Mouse (Mus musculus): Measurements from ENCODE around the gene Gm17018. TPM values are rescaled to one million over a fixed set of nuclear protein-coding genes. Genes with fewer than 3 reads are reported as not detected.

The Gm17018 gene
- polyA plus RNA-seq, 1 experiment from 2014 or later, result 35.0 TPM

DNA sequence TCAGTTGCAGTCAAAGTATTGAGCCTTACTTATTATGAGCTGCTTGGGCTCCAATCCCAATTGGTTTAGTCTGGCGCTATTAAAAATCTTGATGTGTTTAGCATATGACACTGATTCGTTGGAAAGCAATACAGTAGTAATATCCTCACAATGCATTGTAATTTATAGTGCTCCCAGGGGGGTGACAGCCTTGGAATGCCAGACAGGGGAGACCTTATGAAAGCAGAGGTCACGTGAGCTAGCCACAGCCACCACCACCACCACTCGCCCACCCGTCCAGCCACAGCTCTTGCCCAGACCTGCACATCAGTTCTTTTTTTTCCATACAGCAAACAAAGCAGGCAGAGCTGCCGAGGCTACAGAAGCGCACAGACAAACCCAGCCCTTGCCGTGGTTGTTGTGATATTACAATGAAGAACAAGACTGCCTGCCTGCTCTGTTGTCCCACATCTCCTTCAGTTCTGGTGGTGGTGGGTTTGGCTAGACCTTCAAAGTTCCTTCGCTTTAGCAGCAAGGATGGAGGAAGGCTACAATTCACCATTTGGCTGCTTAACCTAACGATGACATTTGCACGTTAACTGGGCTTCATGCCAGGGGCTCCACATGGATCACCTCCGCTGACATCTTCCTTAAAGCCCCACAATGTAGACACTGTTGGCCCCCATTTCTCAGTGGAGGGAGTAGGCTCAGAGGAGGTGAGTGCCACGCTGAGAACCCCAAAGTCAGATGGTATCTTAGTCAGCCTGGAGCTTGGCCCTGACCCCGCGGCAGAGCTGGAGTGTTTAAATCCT lies 5.7 kb downstream of the Gm17018 start:
- Histone ChIP-seq H3K36me3 (0 out of 2 replicates have a peak, but pooled peaks cover 8% of the 10 kb centered on the region), H3K27me3 (ENCODE audit: insufficient read depth, poor library complexity, severe bottlenecking) (peaks cover 14% of the 10 kb centered on the region; the same call in 1 of the 2 replicates), H3K27ac (no peak overlapping the region), H3K4me3 (no peak overlapping the region), H3K4me1 (peaks cover 17% of the 10 kb centered on the region), H3K9me3 (no peaks in the 10 kb centered on the region)
- DNase-seq (ENCODE audit: low spot score), result no peak
- WGBS, result 66% methylated on average over 15 of the region's 15 CpGs

- H3K27ac ChIP-seq, result peak overlapping the region; percentile 42; the same call in 1 of the 2 replicates
- peaks cover 17% of the 10 kb centered on the region for H3K4me1 ChIP-seq
- H3K4me3 ChIP-seq, result no peak overlapping the region
- WGBS, result 33% methylated on average over 14 of the region's 14 CpGs
- H3K27me3 ChIP-seq (ENCODE audit: insufficient read depth, poor library complexity, severe bottlenecking), result peaks cover 18% of the 10 kb centered on the region; the same call in 1 of the 2 replicates
- no peaks in the 10 kb centered on the region for H3K9me3 ChIP-seq
- H3K36me3 ChIP-seq, result peaks cover 14% of the 10 kb centered on the region
- no peak for DNase-seq (ENCODE audit: low spot score)
Measured at GRCm38 (mm10) chr19:45567367-45567766, 7.0 kb downstream of the Gm17018 start.

DNA sequence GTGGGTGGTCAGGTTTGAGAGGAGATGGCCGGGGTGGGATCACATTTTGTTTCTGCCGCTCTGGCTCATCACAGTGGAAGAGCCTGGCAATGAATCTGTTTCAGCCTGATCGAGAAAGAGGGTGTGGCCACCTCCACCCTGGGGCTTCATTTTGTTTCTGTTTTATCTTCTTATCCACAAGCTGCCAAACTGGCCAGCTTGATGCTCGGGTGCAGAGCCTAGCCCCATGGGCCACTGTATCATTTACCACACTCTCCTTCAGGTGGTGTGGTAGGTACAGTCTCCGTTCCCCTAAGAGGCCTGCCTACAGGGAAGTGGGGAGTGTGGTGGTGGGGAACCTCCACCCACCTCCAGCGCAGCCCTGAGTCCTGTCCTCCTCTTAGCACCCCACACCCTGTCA lies 12.6 kb downstream of the Gm17018 start:
- Histone ChIP-seq H3K36me3 (peaks cover 31% of the 10 kb centered on the region), H3K27me3 (ENCODE audit: insufficient read depth, poor library complexity, severe bottlenecking) (peaks cover 31% of the 10 kb centered on the region), H3K4me1 (peaks cover 51% of the 10 kb centered on the region), H3K9me3 (no peaks in the 10 kb centered on the region), H3K4me3 (no peak overlapping the region), H3K27ac (no peak overlapping the region; the same call in 1 of the 2 replicates)
- WGBS, result 73% methylated on average over 6 of the region's 6 CpGs
- no peak for DNase-seq (ENCODE audit: low spot score)

DNA sequence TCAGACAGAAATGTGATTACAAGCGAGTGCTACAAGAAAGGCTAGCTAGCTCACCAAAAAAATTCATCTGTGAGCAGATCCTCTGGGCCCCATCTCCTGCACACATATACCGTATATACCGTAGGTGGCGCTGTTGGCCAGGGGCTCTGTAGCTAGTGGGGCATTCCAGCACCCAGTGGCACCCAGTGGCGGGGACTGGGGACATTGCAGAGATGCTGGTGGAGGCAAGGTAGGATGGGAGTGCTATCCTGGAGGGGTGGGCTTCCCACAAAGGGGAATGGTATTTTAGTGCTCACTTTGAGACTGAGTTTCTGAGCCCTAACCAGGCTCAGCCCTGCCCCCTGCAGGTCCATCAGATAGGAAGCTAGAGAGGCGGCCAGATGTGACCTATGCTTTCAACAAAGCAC lies 13.4 kb downstream of the Gm17018 start:
- Histone ChIP-seq H3K4me3 (no peak overlapping the region), H3K27me3 (ENCODE audit: insufficient read depth, poor library complexity, severe bottlenecking) (peaks cover 38% of the 10 kb centered on the region), H3K4me1 (peaks cover 58% of the 10 kb centered on the region), H3K36me3 (peaks cover 39% of the 10 kb centered on the region), H3K9me3 (no peaks in the 10 kb centered on the region), H3K27ac (no peak overlapping the region)
- DNase-seq (ENCODE audit: low spot score), result peak; percentile 89
- 13% methylated on average over 6 of the region's 6 CpGs for WGBS

- no peaks in the 10 kb centered on the region for H3K9me3 ChIP-seq
- no peak for DNase-seq (ENCODE audit: low spot score)
- 56% methylated on average over 7 of the region's 7 CpGs for WGBS
- H3K36me3 ChIP-seq, result peaks cover 43% of the 10 kb centered on the region
- H3K27ac ChIP-seq, result no peak overlapping the region; the same call in 1 of the 2 replicates
- H3K4me1 ChIP-seq, result peaks cover 63% of the 10 kb centered on the region
- peaks cover 36% of the 10 kb centered on the region for H3K27me3 ChIP-seq (ENCODE audit: insufficient read depth, poor library complexity, severe bottlenecking)
- H3K4me3 ChIP-seq, result no peak overlapping the region
Measured at GRCm38 (mm10) chr19:45574339-45574898, 14.0 kb downstream of the Gm17018 start.

- Histone ChIP-seq H3K27me3 (ENCODE audit: insufficient read depth, poor library complexity, severe bottlenecking) (peaks cover 34% of the 10 kb centered on the region; the same call in 1 of the 2 replicates), H3K4me3 (peak overlapping the region; percentile 20; the same call in 1 of the 2 replicates), H3K27ac (peak overlapping the region; percentile 75), H3K36me3 (peaks cover 42% of the 10 kb centered on the region), H3K4me1 (peaks cover 70% of the 10 kb centered on the region), H3K9me3 (no peaks in the 10 kb centered on the region)
- DNase-seq (ENCODE audit: low spot score), result no peak
- 36% methylated on average over 19 of the region's 19 CpGs for WGBS
Measured at GRCm38 (mm10) chr19:45574941-45575631, 14.7 kb downstream of the Gm17018 start.

DNA sequence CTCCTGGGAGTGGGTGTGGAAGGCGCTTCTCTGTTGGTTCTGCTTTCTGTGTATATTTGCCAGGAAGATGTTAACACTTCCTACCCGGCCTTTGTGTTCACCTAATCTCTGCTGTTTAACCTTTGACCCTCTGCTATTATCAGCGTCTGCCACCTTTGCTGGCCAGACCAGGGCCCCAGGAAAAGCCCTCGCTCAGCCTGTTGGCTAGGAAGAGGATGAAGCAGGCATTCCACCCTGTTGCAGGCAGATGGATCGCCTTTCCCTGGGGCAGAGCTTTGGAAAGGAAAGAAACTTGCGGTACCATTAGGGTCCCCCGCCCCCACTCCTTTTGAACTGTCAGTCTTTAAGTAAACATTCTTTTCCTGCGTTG lies 15.2 kb downstream of the Gm17018 start:
- peak; percentile 87 for DNase-seq (ENCODE audit: low spot score)
- peaks cover 34% of the 10 kb centered on the region; the same call in 1 of the 2 replicates for H3K27me3 ChIP-seq (ENCODE audit: insufficient read depth, poor library complexity, severe bottlenecking)
- WGBS, result 3% methylated on average over 8 of the region's 8 CpGs
- H3K36me3 ChIP-seq, result peaks cover 45% of the 10 kb centered on the region
- H3K9me3 ChIP-seq, result no peaks in the 10 kb centered on the region
- peak overlapping the region; percentile 20 for H3K4me3 ChIP-seq
- peaks cover 75% of the 10 kb centered on the region for H3K4me1 ChIP-seq
- H3K27ac ChIP-seq, result peak overlapping the region; percentile 75

- no peaks in the 10 kb centered on the region for H3K9me3 ChIP-seq
- peaks cover 49% of the 10 kb centered on the region for H3K36me3 ChIP-seq
- WGBS, result 67% methylated on average over 14 of the region's 14 CpGs
- 0 out of 2 replicates have a peak overlapping the region, but pooled peaks have one; percentile 8 for H3K27ac ChIP-seq
- peaks cover 85% of the 10 kb centered on the region for H3K4me1 ChIP-seq
- H3K4me3 ChIP-seq, result no peak overlapping the region
- peaks cover 31% of the 10 kb centered on the region; the same call in 1 of the 2 replicates for H3K27me3 ChIP-seq (ENCODE audit: insufficient read depth, poor library complexity, severe bottlenecking)
- DNase-seq (ENCODE audit: low spot score), result no peak
Measured at GRCm38 (mm10) chr19:45577141-45577750, 16.8 kb downstream of the Gm17018 start.

GRCm38 (mm10) chr19:45578976-45579375 lies 18.6 kb downstream of the Gm17018 start:
- Histone ChIP-seq H3K36me3 (peaks cover 40% of the 10 kb centered on the region), H3K9me3 (no peaks in the 10 kb centered on the region), H3K27ac (no peak overlapping the region), H3K4me3 (no peak overlapping the region), H3K4me1 (peaks cover 81% of the 10 kb centered on the region), H3K27me3 (ENCODE audit: insufficient read depth, poor library complexity, severe bottlenecking) (0 out of 2 replicates have a peak, but pooled peaks cover 21% of the 10 kb centered on the region)
- DNase-seq (ENCODE audit: low spot score), result no peak
- whole genome bisulfite sequencing, result 83% methylated on average over 12 of the region's 12 CpGs

DNA sequence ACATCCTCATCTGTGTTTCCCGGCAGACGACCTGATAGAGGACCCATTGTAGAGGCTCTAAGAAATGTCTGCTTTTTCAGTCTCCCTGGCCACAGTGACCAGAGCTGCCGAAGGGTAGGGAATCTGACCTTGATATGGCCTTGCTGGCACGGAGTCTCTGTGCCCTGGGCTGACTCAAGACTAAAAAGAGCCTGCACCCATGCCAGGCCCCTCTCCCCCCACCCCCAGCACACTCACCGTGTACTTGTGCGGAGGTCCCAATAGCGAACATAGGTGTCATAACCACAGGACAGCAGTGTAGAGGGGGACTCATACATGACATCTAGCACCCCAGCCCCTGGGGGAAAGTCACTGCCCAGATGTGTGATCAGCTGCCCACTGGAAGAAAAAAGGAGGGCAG lies 19.0 kb downstream of the Gm17018 start:
- H3K27me3 ChIP-seq (ENCODE audit: insufficient read depth, poor library complexity, severe bottlenecking), result 0 out of 2 replicates have a peak, but pooled peaks cover 21% of the 10 kb centered on the region
- H3K4me1 ChIP-seq, result peaks cover 77% of the 10 kb centered on the region
- H3K27ac ChIP-seq, result 0 out of 2 replicates have a peak overlapping the region, but pooled peaks have one; percentile 32
- 73% methylated on average over 7 of the region's 7 CpGs for WGBS
- H3K4me3 ChIP-seq, result no peak overlapping the region
- peaks cover 40% of the 10 kb centered on the region for H3K36me3 ChIP-seq
- DNase-seq (ENCODE audit: low spot score), result no peak
- H3K9me3 ChIP-seq, result no peaks in the 10 kb centered on the region

- Histone ChIP-seq H3K9me3 (no peaks in the 10 kb centered on the region), H3K36me3 (peaks cover 40% of the 10 kb centered on the region), H3K27me3 (ENCODE audit: insufficient read depth, poor library complexity, severe bottlenecking) (0 out of 2 replicates have a peak, but pooled peaks cover 19% of the 10 kb centered on the region), H3K27ac (peak overlapping the region; percentile 42; the same call in 1 of the 2 replicates), H3K4me3 (no peak overlapping the region), H3K4me1 (peaks cover 69% of the 10 kb centered on the region)
- no peak for DNase-seq (ENCODE audit: low spot score)
- WGBS, result 71% methylated on average over 12 of the region's 12 CpGs
Measured at GRCm38 (mm10) chr19:45580235-45580634, 19.8 kb downstream of the Gm17018 start.

GRCm38 (mm10) chr19:45581257-45581656 lies 20.8 kb downstream of the Gm17018 start:
- no peak overlapping the region for H3K27ac ChIP-seq
- 0 out of 2 replicates have a peak, but pooled peaks cover 19% of the 10 kb centered on the region for H3K27me3 ChIP-seq (ENCODE audit: insufficient read depth, poor library complexity, severe bottlenecking)
- peaks cover 40% of the 10 kb centered on the region for H3K36me3 ChIP-seq
- H3K9me3 ChIP-seq, result no peaks in the 10 kb centered on the region
- peaks cover 66% of the 10 kb centered on the region for H3K4me1 ChIP-seq
- 57% methylated on average over 3 of the region's 3 CpGs for WGBS
- DNase-seq (ENCODE audit: low spot score), result no peak
- no peak overlapping the region for H3K4me3 ChIP-seq

Measured in heart, embryonic 10.5 days (tissue).